In genomic region chr9:114921352-114922081, GRCm38 (mm10) we compare ENCODE assay signal across 7 mouse cellular contexts. TPM values are rescaled to one million over a fixed set of nuclear protein-coding genes. Genes with fewer than 3 reads are reported as not detected.
DNase-seq lines count a peak whose midpoint lies in the region; ATAC-seq lines count a peak whose summit lies in the region.

No protein-coding gene starts in this region.

- H3K27ac ChIP-seq in kidney, embryonic 16.5 days (ENCODE audit: low read length): no peak overlapping the region
- peak overlapping the region; percentile 48; the same call in 1 of the 2 replicates for H3K27ac ChIP-seq in heart, embryonic 13.5 days (replicated peaks)

- no peaks in the 10 kb centered on the region for H3K27me3 ChIP-seq in kidney, embryonic 16.5 days (ENCODE audit: insufficient read depth, low read length)
- H3K27me3 ChIP-seq in heart, embryonic 13.5 days (replicated peaks): no peaks in the 10 kb centered on the region

- H3K36me3 ChIP-seq in kidney, embryonic 16.5 days (ENCODE audit: insufficient read depth, low read length): 0 out of 2 replicates have a peak, but pooled peaks cover 11% of the 10 kb centered on the region
- peaks cover 16% of the 10 kb centered on the region for H3K36me3 ChIP-seq in heart, embryonic 13.5 days

- peaks cover 24% of the 10 kb centered on the region for H3K4me1 ChIP-seq in kidney, embryonic 16.5 days (ENCODE audit: insufficient read depth, low read length)
- peaks cover 37% of the 10 kb centered on the region for H3K4me1 ChIP-seq in heart, embryonic 13.5 days

- H3K9ac ChIP-seq in kidney, embryonic 16.5 days (replicated peaks; ENCODE audit: low read length): no peak overlapping the region
- H3K9ac ChIP-seq in heart, embryonic 13.5 days: peak overlapping the region; percentile 7; the same call in 1 of the 2 replicates

- ATAC-seq in kidney, embryonic 16.5 days (ENCODE audit: low FRiP score, low TSS enrichment): no peak
- no peak for ATAC-seq in heart, embryonic 13.5 days (ENCODE audit: extremely low read depth, insufficient number of reproducible peaks, low FRiP score, low TSS enrichment)

- 88% methylated on average over 2 of the region's 2 CpGs for WGBS in kidney, embryonic 16.5 days
- WGBS in heart, embryonic 13.5 days: 93% methylated on average over 2 of the region's 2 CpGs

- DNase-seq in kidney, adult 11 months: peak; percentile 41
- peak; percentile 44 for DNase-seq in 416B (ENCODE audit: low read depth)
- DNase-seq in NIH3T3 (ENCODE audit: low read depth): peak; percentile 56
- no peak for DNase-seq in MN1 (ENCODE audit: low spot score)
- DNase-seq in frontal cortex, adult 2 months (ENCODE audit: extremely low spot score in 1 of 2, low spot score in 1 of 2): no peak

- H3K4me3 ChIP-seq in kidney, embryonic 16.5 days (ENCODE audit: low read length): no peak overlapping the region
- no peak overlapping the region for H3K4me3 ChIP-seq in heart, embryonic 13.5 days

- H3K9me3 ChIP-seq in kidney, embryonic 16.5 days (ENCODE audit: low read length): no peaks in the 10 kb centered on the region
- no peaks in the 10 kb centered on the region for H3K9me3 ChIP-seq in heart, embryonic 13.5 days

- H3K4me2 ChIP-seq in kidney, embryonic 16.5 days (replicated peaks; ENCODE audit: low read depth, low read length): no peak overlapping the region
- H3K4me2 ChIP-seq in heart, embryonic 13.5 days: no peak overlapping the region

RNA-seq across cellular contexts. Expression of gene Gpd1l, which starts 12.3 kb away (rescaled TPM):
- 20.8 and 22.9 TPM in 2 replicates for polyA plus RNA-seq in kidney, embryonic 16.5 days (2015; fragmentation: Nextera tagmentation; extraction: Ambion mirVana)
- polyA plus RNA-seq in heart, embryonic 13.5 days (2015; fragmentation: Nextera tagmentation; extraction: Ambion mirVana): 13.5 and 14.8 TPM in 2 replicates
- polyA plus RNA-seq in frontal cortex, adult 2 months (2012; rRNA removed): 59.7 and 61.4 TPM in 2 replicates

RNA-seq across cellular contexts. Expression of gene Osbpl10, which starts 56.9 kb away (rescaled TPM):
- polyA plus RNA-seq in kidney, embryonic 16.5 days (2015; fragmentation: Nextera tagmentation; extraction: Ambion mirVana): 2.8 and 3.1 TPM in 2 replicates
- 1.4 and 1.5 TPM in 2 replicates for polyA plus RNA-seq in heart, embryonic 13.5 days (2015; fragmentation: Nextera tagmentation; extraction: Ambion mirVana)
- polyA plus RNA-seq in frontal cortex, adult 2 months (2012; rRNA removed): 17.6 and 18.7 TPM in 2 replicates

Comparison
In these comparisons a context has a peak if more than half of its experiments do, and no peak if none do; other contexts are left out.
1. DNase-seq: peak in kidney, adult 11 months (single experiment), 416B (single experiment) and NIH3T3 (single experiment); none in MN1 (single experiment) and frontal cortex, adult 2 months (0 of 2).